Mouse (Mus musculus): ENCODE data around the gene Muc1.
"Not testable (repeated sequence)": the region's sequence is repeated elsewhere in the genome, so short reads cannot be mapped to it uniquely, and the experiment has no call there.

The Muc1 gene

DNA sequence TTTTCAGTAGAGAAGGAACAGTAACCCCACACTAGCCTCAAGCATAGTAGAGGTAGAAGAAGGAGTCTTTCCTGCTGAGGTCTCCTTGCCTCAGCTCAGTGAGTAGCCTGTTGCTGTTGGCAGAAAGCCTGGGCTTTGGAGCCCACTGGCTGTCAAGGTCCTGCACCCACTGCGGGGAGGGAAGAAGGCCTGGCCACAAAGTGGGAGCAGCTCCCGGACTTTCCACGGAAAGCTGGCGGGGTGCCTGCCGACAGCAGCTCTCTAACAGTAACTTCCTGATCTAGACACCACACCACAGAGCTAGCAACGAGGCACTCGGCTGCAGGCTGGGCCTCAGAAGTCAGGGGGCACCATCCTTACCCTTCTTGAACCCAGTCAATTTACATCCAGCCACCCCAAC is 18.1 kb upstream of the Muc1 start:
- DNase-seq, result no peak

DNA sequence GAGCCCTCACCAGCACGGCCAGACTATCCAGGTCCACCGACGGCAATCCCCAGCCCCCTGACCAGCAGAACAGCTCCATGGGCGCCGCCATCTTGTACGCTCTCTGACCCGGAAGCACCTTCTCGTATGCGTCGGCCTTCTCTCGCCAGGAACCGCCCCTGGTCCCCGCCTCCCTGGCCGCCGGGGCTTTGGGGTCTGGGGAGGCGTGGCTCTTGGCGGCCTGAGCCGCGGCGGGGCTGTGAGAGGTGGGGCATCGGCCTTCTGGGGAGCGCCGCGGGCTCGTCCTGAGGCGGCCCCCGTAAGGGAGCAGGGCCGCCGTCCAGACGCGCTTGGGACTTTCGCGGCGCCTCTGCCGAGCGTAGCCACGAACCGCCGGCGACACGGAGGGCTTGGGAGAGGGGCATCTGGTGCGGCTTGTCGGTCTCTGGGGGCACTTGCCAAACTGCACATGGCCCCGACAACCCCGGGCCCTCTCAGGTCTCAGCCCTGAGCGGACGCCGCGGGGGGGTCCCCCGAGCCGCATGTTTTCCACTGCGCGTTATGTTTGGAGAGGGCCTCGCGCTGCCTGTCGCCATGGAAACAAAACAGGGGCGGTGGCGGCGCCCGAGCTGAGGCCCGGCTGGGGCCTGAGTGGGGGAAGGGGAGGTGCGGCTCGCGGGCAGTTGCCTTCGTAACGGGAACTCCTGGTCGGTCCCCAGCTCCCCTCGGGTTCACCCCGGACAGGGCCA is 14.9 kb upstream of the Muc1 start:
- peak; percentile 86 for DNase-seq

DNA sequence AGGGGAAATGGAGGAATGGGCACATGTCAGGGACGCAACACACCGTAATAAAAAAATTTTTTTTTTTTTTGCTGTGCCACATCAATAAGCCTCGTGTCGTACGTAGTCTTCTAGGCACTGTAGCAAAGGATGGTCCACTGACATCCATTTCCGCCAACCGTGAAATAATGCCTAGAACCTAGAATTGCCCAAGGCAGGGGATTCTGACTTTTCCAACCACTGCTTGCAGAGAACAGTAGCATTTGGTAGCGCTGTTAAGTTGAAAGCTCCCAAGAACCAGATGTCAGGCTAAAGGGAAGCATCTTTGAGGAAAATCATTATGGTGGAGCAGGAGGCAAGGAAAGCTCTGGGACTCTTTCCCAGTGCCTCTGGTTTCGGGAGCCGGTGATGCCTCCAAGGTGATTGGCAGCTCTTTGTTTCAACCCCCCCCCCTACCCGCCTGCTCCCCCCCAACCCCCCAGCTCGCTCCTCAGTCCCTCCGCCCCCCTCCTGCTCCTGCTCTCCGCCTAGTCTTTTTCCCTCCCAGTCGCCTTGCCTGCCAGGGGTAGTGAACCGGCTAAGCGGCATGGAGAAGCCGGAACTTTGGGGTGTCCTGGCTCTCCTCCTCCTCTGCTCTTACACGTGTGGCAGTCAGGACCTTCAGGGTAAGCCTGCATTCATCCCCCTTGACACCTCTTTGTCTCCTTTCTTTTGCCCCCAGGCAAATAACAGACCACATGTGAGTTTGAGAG is 14.0 kb upstream of the Muc1 start, which contains the start of gene Thbs3:
TSS of gene Thbs3 (plus strand) at position 500 of the 731 bp plus-strand sequence.
- no peak for DNase-seq

DNA sequence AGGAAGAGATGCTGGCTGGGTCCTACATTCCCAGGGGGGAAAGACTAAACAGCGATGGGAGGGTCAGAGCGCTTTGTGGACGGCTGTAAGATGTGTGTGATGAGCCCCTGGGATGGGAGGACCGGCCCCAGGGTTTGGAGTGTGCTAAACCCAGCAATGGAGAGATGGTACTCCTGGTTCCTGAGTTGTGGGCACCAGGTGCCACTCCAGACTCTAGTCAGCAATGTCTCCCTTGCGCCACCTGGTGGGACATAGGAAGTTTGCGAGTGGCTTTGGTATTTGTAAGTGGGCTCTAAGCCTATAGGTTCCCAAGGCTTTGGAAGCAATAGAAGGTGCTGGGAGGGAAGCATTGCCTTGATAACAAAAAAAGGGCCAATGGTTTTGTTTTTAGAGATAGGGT is 13.0 kb upstream of the Muc1 start:
- peak; percentile 80 for DNase-seq

DNA sequence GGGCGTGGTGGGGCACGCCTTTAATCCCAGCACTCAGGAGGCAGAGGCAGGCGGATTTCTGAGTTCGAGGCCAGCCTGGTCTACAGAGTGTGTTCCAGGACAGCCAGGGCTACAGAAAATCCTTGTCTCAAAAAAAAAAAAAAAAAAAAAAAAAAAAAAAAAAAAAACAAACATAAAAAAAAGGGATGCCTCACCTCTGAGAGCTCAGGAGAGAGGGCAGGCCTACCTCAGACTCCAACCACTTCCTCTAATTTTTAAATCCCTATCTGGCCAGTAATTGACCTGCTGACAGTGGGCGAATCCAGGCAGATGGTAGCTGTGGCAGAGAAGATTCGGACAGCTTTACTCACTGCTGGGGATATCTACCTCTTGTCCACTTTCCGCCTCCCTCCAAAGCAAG is 12.4 kb upstream of the Muc1 start:
- DNase-seq, result not testable (repeated sequence)

DNA sequence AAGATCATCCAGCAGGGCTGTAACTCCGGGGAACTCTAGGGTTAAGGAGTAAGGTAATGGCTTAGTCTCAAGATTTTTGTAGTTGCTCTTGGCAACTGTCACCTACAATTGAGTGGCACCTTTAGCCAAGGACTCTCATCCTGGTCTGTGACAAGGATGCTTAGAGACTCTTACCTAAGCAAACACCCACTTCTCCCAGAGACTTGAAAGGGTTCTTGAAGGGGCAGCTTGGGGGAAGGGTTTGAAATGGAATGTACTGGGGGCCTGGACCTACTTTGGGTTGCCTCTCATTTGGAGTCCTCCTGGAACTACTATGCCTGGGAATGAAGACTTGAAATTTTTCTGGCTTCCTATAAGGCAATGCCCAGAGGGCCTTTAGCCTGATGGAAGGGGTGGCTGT is 10.6 kb upstream of the Muc1 start:
- no peak for DNase-seq

DNA sequence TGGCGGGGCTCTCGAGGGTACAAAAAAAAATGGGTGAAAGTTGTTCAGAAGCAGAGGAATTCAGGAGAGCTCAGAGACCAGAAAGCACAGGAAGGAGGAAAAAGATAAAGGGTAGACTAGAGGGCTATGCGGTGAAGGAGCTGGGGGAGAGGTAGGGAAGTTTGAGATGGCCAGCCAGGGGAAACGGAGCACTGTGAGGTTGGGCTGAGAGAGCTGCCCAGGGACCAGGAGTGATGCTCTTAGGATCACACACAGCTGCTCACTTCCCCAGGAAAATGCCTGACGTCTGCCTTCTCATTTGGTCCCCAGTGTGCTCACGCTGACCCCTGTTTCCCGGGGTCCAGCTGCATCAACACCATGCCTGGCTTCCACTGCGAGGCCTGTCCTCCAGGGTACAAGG is 9.3 kb upstream of the Muc1 start:
- no peak for DNase-seq

DNA sequence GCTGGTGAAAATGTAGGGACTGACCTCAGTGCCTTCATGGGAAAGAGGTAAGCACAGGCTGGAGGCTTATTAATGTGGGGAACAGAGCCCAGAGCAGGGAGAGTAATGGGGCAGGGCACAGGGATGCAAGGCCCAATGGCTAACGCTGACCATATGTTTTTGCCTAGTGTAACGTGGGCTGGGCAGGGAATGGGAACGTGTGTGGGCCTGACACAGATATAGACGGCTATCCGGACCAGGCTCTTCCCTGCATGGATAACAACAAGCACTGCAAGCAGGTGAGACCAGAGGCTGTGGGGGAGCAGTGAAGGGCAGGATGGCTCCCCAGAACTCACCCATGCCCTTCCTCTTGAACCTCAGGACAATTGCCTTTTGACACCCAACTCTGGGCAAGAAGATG is 7.7 kb upstream of the Muc1 start:
- DNase-seq, result no peak

DNA sequence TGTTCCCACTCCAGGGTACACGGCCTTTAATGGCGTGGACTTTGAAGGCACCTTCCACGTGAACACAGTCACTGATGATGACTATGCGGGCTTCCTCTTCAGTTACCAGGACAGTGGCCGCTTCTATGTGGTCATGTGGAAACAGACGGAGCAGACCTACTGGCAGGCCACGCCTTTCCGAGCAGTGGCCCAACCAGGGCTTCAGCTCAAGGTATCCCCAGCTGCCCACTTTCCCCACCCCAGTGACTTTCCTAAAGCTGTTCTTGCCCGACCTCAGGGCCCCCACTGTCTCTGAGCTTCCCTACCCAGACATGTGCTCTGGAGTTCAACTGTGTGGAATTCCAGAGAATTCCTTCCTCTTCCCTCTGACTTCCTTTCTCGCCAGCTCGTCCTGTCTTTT is 4.1 kb upstream of the Muc1 start:
- DNase-seq, result no peak

DNA sequence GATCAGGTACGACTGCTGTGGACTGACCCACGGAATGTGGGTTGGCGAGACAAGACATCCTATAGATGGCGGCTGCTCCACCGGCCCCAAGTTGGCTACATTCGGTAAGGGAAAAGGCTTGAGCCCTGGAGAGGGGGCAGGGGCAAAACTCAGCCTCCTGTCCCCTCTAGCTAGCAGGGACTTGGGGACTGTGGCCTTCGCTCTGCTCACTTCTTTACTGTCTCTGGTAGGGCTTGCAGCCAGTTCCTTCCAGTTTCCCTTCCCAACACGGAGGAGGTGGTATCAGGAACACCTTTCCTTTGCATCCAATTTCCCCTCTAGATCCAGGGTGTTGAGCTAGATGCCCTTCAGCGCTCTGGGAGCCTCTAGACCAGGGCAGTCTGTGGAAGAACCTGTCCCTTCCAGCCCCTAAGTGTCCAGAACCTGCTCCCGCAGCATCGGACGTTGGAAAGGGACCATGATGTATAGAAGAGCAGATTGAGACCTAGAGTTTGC is 3.5 kb upstream of the Muc1 start:
- DNase-seq, result no peak

DNA sequence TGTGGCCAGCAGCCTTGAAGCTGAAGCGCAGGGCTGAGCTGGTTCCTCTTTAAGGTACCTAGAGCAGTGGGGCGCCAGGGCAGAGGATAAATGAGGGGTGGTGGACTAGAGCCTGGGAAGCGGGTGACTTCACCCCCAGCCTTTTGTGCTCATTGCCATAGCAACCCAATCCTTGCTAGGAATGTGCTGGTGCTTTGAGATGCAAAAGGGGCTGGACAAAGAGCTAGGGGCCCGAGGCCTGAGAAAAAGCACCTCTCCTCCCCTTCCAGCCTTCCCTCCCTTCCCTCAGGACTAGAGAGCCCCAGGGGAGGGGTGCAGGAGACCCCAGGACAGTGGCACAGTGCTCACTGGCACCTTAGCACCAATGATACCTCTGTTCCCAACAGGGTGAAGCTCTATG is 2.9 kb upstream of the Muc1 start:
- DNase-seq, result no peak

DNA sequence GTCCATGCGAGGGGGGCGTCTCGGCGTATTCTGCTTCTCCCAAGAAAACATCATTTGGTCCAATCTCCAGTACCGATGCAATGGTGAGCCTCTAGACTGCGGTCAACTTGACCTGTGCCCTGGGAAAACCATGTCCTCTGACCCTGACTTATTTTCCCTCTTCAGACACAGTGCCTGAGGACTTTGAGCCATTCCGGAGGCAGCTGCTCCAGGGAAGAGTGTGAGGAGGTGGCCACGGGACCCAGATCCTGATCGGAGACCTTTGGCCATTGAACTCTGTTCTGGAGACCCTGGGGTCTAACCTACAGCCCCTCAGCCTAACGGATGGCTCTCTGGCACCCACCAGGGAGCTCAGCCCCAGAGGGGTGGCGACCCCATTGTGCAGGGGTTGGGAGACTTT is 2.5 kb upstream of the Muc1 start:
- no peak for DNase-seq

DNA sequence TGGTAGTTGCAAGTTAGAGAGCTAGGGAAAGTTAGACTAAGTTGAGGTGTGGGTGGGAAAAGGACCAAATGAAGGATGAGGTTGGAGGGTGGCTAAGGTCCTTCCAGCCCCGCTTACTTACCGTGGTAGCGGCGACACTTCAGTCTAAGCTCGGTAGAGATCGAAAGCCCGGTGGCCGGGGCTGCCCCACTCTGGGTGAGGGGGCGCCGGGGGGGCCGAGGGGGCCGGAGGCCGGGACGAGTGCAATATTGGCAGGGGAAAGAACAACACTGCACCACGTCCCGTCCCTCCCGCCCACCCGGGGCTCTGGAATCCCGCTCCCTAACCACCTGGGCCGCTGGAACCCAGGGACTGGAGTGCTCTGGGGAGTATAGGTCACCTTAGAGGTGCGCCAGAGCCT is 2.0 kb upstream of the Muc1 start, which contains the start of gene Mtx1:
TSS of gene Mtx1 (minus strand) at position 189 of the 400 bp plus-strand sequence.
- DNase-seq, result no peak

DNA sequence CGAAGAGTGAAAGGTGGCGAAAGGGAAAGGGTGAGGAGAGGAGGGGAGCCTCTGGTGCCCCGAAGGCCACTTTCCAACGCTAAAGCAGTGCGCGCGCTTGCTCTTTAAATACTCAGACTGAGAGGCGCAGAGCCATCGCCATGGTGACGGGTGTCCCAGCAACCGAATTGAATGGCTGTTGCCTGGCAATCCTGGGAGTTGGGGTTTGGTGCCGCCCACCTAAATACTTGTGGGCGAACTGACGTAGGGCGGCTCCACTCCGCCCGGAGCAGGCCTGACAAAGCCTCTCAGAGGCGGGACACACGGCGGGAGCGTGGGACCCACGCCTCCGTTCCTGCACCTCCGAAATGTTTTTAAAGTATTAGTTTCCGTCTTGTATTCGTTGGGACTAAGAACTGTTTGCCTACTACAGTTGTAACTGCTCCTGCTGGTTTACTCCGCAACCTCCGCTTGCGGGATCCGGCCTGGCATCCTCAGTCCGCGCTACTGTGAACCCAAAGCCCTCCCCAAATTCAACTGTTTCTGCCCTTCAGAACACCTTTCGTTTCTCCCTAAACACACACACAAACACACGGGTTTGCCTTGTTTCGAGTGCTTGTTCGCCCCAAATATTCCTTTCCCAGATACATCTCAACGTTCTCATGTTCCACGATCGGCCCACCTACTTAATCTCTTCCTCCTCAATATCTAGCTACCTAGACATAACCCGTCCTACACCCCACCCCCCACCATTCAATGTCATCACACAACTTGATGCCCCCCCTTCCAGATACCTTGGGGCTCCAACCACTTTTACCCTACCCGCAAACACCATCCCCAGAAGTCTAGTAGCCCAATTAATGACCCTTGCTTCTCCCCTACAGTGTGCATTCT is 1.3 kb upstream of the Muc1 start:
- no peak for DNase-seq

DNA sequence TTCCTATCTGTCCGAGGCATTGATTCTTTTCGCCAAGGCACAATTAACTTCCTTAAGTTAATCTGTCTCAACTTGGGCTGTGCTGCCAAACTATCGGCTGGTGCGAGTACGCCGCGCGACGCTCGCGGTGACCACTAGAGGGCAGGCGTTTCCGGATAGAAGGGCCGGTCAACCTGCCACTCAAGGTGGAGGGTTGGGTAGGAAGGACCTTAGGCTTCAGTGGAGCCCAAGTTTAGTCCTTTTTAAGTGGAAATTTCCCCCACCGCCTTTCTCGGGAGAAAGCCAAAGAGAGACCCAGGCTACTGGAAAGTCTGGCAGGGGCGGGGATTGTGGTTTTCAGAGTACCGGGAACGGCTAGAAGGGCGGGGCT is 692 bp upstream of the Muc1 start:
- peak; percentile 77 for DNase-seq

DNA sequence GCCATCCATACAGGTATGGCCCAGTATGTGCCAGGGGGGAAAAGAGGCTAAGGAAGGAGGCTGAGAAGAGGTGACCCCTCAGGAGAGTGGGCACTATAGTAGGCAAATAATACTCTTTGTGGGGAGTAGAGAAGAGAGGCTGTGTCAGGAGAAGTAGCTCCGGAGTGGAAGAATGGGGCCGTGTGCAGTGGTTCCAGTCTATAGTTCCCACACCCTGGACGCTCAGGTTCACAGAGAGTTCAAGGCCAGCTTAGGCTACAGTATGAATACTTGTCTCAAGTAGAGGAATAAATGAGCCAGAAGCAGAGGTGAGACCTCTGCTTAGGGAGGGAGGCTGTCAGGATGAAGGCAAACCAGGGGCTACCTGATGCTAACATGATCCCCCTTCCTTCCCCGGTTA is 419 bp downstream of the Muc1 start:
- DNase-seq, result no peak

DNA sequence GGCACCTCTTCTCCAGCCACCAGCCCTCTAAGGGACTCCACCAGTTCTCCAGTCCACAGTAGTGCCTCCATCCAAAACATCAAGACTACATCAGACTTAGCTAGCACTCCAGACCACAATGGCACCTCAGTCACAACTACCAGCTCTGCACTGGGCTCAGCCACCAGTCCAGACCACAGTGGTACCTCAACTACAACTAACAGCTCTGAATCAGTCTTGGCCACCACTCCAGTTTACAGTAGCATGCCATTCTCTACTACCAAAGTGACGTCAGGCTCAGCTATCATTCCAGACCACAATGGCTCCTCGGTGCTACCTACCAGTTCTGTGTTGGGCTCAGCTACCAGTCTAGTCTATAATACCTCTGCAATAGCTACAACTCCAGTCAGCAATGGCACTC is 1.7 kb downstream of the Muc1 start:
- no peak for DNase-seq

DNA sequence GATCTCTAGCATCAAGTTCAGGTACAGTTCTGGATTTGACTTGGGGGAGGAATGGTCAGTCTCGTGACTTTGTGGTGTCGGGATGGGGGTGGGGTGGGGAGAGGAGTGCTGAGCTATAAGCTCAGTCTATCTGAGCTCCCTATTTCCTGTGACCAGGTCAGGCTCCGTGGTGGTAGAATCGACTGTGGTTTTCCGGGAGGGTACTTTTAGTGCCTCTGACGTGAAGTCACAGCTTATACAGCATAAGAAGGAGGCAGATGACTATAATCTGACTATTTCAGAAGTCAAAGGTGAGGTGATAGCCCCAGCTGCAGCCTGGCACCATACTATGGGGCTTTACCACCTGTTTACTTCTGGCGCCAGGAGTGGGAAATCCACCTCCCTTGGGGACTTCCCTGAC is 2.5 kb downstream of the Muc1 start:
- no peak for DNase-seq

DNA sequence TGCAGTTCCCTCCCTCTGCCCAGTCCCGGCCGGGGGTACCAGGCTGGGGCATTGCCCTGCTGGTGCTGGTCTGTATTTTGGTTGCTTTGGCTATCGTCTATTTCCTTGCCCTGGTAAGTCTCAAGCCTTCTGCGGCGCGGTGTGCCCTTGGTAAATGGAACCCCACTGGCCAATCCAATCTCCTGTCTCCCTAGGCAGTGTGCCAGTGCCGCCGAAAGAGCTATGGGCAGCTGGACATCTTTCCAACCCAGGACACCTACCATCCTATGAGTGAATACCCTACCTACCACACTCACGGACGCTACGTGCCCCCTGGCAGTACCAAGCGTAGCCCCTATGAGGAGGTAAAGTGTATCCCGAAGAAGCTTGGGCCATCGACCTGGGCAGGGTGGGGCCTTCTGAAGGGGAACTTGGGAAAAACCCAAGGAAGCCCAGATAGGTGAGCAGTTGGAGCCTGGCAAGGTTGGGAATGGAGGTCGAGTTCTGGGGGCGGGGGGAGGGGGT is 3.0 kb downstream of the Muc1 start:
- DNase-seq, result no peak

DNA sequence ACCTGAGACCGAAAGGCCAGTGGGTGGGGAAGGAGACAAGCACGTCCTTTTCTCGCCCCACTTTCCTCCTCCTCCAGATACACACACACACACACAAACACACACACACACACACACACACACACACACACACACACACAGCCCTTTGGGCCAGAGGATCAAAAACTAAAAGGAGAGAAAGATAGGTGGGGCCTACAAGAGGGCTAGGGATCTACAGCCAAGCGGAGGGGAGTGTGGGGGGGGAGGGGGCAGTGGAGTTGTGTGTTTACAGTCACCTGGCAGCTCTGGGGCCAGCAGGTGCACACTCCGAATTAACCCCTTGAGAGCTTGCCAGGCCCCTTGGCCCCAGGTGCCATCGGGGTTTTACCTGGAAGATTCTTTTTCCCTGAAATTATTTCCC is 3.8 kb downstream of the Muc1 start:
- no peak for DNase-seq

DNA sequence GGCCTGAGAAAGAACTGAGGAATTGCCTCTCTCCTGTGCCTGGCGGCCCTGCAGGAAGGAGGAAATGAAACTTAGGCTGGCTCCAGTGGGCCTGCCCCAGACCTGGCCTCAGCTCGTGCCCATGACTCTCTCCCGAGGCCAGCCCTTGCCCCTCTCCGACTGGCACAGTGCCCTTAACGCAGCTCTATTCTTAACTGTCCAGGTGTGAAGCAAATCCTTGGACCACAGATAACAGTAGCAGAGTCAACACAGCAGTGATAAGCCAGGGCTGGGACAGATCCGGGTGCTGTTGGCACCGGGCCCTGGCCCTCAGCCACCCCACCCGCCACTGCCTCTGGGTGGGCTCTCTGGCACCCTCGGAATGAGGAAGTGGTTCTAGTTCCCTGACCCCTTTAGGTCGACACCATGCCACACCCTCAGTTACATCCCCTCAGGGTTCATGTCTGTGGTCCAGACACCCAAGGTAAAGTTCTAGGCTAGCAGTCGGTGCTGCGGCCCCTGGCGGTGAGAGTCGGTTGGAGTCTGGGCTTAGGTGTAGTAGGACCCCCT is 4.8 kb downstream of the Muc1 start:
- no peak for DNase-seq

DNA sequence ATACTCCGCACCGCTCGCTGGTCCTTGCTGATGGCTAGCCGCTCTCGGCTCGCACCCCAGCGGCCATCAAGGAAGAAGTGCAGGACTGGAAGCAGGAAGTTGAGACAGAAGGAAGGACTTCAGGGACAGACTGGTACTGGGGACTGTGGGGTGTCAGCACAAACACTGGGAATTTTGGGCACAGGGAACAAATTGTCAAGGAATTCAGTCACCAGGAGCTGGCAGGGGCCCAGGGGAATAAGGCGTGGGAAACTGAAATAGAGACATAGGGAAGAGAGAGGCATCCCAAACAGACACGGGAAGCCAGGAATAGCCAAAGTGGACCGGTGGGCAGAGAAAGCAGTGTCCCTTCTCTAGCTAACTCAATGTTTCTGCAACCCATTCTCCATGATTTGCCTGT is 7.7 kb downstream of the Muc1 start:
- DNase-seq, result no peak

DNA sequence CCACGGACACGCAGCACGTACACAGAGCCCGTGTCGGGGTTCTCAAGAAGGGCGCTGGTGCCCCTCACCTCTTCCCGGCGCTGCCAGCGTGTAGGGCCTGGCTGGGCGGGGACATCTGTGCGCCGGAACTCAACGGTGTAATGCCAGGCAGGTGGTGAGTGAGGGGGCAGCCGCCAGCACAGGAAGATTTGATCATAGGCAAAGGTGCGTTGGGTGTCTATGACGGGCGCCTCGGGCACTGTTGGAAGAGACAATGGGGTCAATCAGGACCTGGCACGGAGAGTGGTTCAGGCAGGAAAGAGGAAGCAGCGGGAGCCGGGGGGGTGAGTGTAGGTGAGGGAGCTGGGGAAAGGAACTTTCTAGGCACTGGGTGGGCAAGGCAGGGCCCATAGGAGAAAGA is 8.8 kb downstream of the Muc1 start:
- no peak for DNase-seq

Data from cerebellum, adult 11-12 months (tissue).